Mouse (Mus musculus): Measurements from ENCODE around the gene Irf6. TPM values are rescaled to one million over a fixed set of nuclear protein-coding genes. Genes with fewer than 3 reads are reported as not detected.

Irf6 gene
- total and polyA plus RNA-seq, 3 experiments = 0.04 to 0.38 (median 0.23) TPM

GRCm38 (mm10) chr1:193133726-193134125, 19.2 kb upstream of the Irf6 start:
- H3K27me3 ChIP-seq (ENCODE audit: insufficient read depth, low read length) = peaks cover 23% of the 10 kb centered on the region
- H3K4me3 ChIP-seq (ENCODE audit: low read depth, low read length) = no peak overlapping the region
- H3K36me3 ChIP-seq (replicated peaks) = no peaks in the 10 kb centered on the region
- no peak for DNase-seq (ENCODE audit: low spot score)
- ATAC-seq (ENCODE audit: extremely low read depth, insufficient number of reproducible peaks, low FRiP score, poor library complexity, severe bottlenecking) = no peak
- H3K4me1 ChIP-seq (ENCODE audit: insufficient read depth, low read depth, low read length) = peaks cover 11% of the 10 kb centered on the region
- H3K9me3 ChIP-seq (replicated peaks) = no peaks in the 10 kb centered on the region
- TF ChIP-seq CTCF (IDR thresholded peaks at IDR 0.05; ENCODE audit: low read depth, low read length) (peak; percentile 28; the same call in 1 of the 2 replicates), TAL1 (conservative IDR thresholded peaks at IDR 0.05; ENCODE audit: low read depth, low read length) (no peak)

GRCm38 (mm10) chr1:193138087-193138486, 14.8 kb upstream of the Irf6 start:
- H3K4me1 ChIP-seq (ENCODE audit: insufficient read depth, low read depth, low read length) = no peaks in the 10 kb centered on the region
- no peaks in the 10 kb centered on the region for H3K9me3 ChIP-seq (replicated peaks)
- TF ChIP-seq GATA2 (IDR thresholded peaks at IDR 0.05; ENCODE audit: borderline replicate concordance, low read depth, low read length) = no peak
- TF ChIP-seq CTCF (IDR thresholded peaks at IDR 0.05; ENCODE audit: low read depth, low read length) = no peak
- TF ChIP-seq GATA1 (IDR thresholded peaks at IDR 0.05; ENCODE audit: borderline replicate concordance, low read length) = no peak
- no peak for TF ChIP-seq POLR2AphosphoS5 (IDR thresholded peaks at IDR 0.05; ENCODE audit: insufficient replicate concordance, low read depth, low read length)
- no peak for TF ChIP-seq TAL1 (conservative IDR thresholded peaks at IDR 0.05; ENCODE audit: low read depth, low read length)
- H3K36me3 ChIP-seq (replicated peaks) = no peaks in the 10 kb centered on the region
- no peak overlapping the region for H3K4me3 ChIP-seq (ENCODE audit: low read depth, low read length)
- no peak for DNase-seq (ENCODE audit: low spot score)
- ATAC-seq (ENCODE audit: extremely low read depth, insufficient number of reproducible peaks, low FRiP score, poor library complexity, severe bottlenecking) = no peak
- H3K27me3 ChIP-seq (ENCODE audit: insufficient read depth, low read length) = peaks cover 43% of the 10 kb centered on the region

GRCm38 (mm10) chr1:193138669-193139068, 14.2 kb upstream of the Irf6 start:
- H3K4me3 ChIP-seq (ENCODE audit: low read depth, low read length) = no peak overlapping the region
- H3K4me1 ChIP-seq (ENCODE audit: insufficient read depth, low read depth, low read length) = no peaks in the 10 kb centered on the region
- DNase-seq (ENCODE audit: low spot score) = no peak
- ATAC-seq (ENCODE audit: extremely low read depth, insufficient number of reproducible peaks, low FRiP score, poor library complexity, severe bottlenecking) = no peak
- H3K36me3 ChIP-seq (replicated peaks) = no peaks in the 10 kb centered on the region
- peaks cover 46% of the 10 kb centered on the region for H3K27me3 ChIP-seq (ENCODE audit: insufficient read depth, low read length)
- no peaks in the 10 kb centered on the region for H3K9me3 ChIP-seq (replicated peaks)
- TF ChIP-seq CTCF (IDR thresholded peaks at IDR 0.05; ENCODE audit: low read depth, low read length) (no peak), GATA2 (IDR thresholded peaks at IDR 0.05; ENCODE audit: borderline replicate concordance, low read depth, low read length) (no peak), GATA1 (IDR thresholded peaks at IDR 0.05; ENCODE audit: borderline replicate concordance, low read length) (no peak), TAL1 (conservative IDR thresholded peaks at IDR 0.05; ENCODE audit: low read depth, low read length) (no peak), POLR2AphosphoS5 (IDR thresholded peaks at IDR 0.05; ENCODE audit: insufficient replicate concordance, low read depth, low read length) (no peak)

- Histone ChIP-seq H3K9me3 (replicated peaks) (no peaks in the 10 kb centered on the region), H3K4me3 (ENCODE audit: low read depth, low read length) (no peak overlapping the region), H3K4me1 (ENCODE audit: insufficient read depth, low read depth, low read length) (0 out of 2 replicates have a peak, but pooled peaks cover 5% of the 10 kb centered on the region), H3K36me3 (replicated peaks) (no peaks in the 10 kb centered on the region), H3K27me3 (ENCODE audit: insufficient read depth, low read length) (peaks cover 52% of the 10 kb centered on the region)
- ATAC-seq (ENCODE audit: extremely low read depth, insufficient number of reproducible peaks, low FRiP score, poor library complexity, severe bottlenecking) = no peak
- no peak for TF ChIP-seq CTCF (IDR thresholded peaks at IDR 0.05; ENCODE audit: low read depth, low read length)
- TF ChIP-seq GATA1 (IDR thresholded peaks at IDR 0.05; ENCODE audit: borderline replicate concordance, low read length) = no peak
- TF ChIP-seq POLR2AphosphoS5 (IDR thresholded peaks at IDR 0.05; ENCODE audit: insufficient replicate concordance, low read depth, low read length) = no peak
- TF ChIP-seq GATA2 (IDR thresholded peaks at IDR 0.05; ENCODE audit: borderline replicate concordance, low read depth, low read length) = no peak
- no peak for TF ChIP-seq TAL1 (conservative IDR thresholded peaks at IDR 0.05; ENCODE audit: low read depth, low read length)
- DNase-seq (ENCODE audit: low spot score) = no peak
These were observed 11.8 kb upstream of the Irf6 start for GRCm38 (mm10) chr1:193141118-193141517.

- DNase-seq (ENCODE audit: low spot score) (no peak), ATAC-seq (ENCODE audit: extremely low read depth, insufficient number of reproducible peaks, low FRiP score, poor library complexity, severe bottlenecking) (no peak)
- no peaks in the 10 kb centered on the region for H3K9me3 ChIP-seq (replicated peaks)
- H3K4me1 ChIP-seq (ENCODE audit: insufficient read depth, low read depth, low read length) = 0 out of 2 replicates have a peak, but pooled peaks cover 5% of the 10 kb centered on the region
- peaks cover 45% of the 10 kb centered on the region for H3K27me3 ChIP-seq (ENCODE audit: insufficient read depth, low read length)
- H3K4me3 ChIP-seq (ENCODE audit: low read depth, low read length) = no peak overlapping the region
- no peak for TF ChIP-seq TAL1 (conservative IDR thresholded peaks at IDR 0.05; ENCODE audit: low read depth, low read length)
- no peak for TF ChIP-seq CTCF (IDR thresholded peaks at IDR 0.05; ENCODE audit: low read depth, low read length)
- no peak for TF ChIP-seq POLR2AphosphoS5 (IDR thresholded peaks at IDR 0.05; ENCODE audit: insufficient replicate concordance, low read depth, low read length)
- no peak for TF ChIP-seq GATA2 (IDR thresholded peaks at IDR 0.05; ENCODE audit: borderline replicate concordance, low read depth, low read length)
- no peak for TF ChIP-seq GATA1 (IDR thresholded peaks at IDR 0.05; ENCODE audit: borderline replicate concordance, low read length)
- H3K36me3 ChIP-seq (replicated peaks) = no peaks in the 10 kb centered on the region
These were observed 10.3 kb upstream of the Irf6 start for GRCm38 (mm10) chr1:193142517-193143062.

- TF ChIP-seq POLR2AphosphoS5 (IDR thresholded peaks at IDR 0.05; ENCODE audit: insufficient replicate concordance, low read depth, low read length) = no peak
- no peak for TF ChIP-seq GATA1 (IDR thresholded peaks at IDR 0.05; ENCODE audit: borderline replicate concordance, low read length)
- no peak for TF ChIP-seq TAL1 (conservative IDR thresholded peaks at IDR 0.05; ENCODE audit: low read depth, low read length)
- no peak for TF ChIP-seq GATA2 (IDR thresholded peaks at IDR 0.05; ENCODE audit: borderline replicate concordance, low read depth, low read length)
- TF ChIP-seq CTCF (IDR thresholded peaks at IDR 0.05; ENCODE audit: low read depth, low read length) = no peak
- Histone ChIP-seq H3K4me3 (ENCODE audit: low read depth, low read length) (no peak overlapping the region), H3K9me3 (replicated peaks) (no peaks in the 10 kb centered on the region), H3K27me3 (ENCODE audit: insufficient read depth, low read length) (peaks cover 46% of the 10 kb centered on the region), H3K4me1 (ENCODE audit: insufficient read depth, low read depth, low read length) (0 out of 2 replicates have a peak, but pooled peaks cover 5% of the 10 kb centered on the region), H3K36me3 (replicated peaks) (no peaks in the 10 kb centered on the region)
- DNase-seq (ENCODE audit: low spot score) (no peak), ATAC-seq (ENCODE audit: extremely low read depth, insufficient number of reproducible peaks, low FRiP score, poor library complexity, severe bottlenecking) (no peak)
These were observed 8.4 kb upstream of the Irf6 start for GRCm38 (mm10) chr1:193144516-193144915.

Data from G1E (cell line).